Mouse (Mus musculus): ENCODE results near the gene Gfra4. TPM values are rescaled to one million over a fixed set of nuclear protein-coding genes. Genes with fewer than 3 reads are reported as not detected.

Gfra4 gene
- not detected for total RNA-seq (2023)

DNA sequence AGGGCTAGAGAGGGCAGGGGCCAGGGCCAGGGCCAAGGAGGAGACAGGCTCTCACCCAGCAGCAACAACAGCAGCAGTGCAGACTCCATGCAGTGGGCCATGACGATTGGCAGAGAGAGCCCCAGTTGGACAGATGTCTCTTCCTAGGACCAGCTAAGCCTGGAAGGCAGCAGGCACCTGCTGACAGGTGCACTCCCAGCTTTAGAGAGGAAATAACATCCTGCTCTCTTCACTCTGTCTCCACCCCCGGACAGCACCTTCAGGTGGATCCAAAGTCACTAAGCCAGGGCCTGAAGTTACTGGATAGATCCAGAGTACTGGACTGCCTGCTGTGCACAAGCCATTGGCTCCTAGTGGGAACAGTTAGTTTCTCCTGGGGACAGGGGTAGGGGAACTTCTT lies at the start of gene Gfra4:
Gene Gfra4, minus strand, starts transcription at position 101 of the 400 bp plus-strand sequence.

GRCm38 (mm10) chr2:131086667-131087390 lies 43.9 kb upstream of the Gfra4 start, which contains the start of gene Siglec1:
Siglec1 (minus strand) TSS chr2:131086765.

DNA sequence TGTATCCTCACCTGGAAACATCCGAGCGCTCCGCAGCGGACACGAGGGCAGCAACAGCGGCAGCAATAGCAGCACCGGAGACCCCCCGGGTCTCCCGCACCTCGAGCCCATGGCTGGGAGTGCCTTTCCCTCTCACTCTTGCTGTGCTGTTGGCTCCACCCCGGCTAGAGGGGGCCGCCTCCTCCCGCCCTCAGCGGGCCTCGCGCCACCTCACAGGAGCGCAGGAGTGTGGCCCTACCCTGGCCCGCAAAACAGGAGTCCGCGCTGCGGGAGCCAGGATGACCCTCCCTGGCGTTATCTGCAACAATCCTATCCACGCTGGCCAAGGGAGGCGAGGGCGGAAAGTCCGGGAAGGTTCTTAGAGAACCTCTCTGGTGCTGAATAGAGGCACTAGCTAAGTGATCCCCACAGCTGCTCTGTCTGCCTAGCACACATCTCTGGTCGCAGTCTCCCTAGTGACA lies 20.5 kb upstream of the Gfra4 start, which contains the start of gene Adam33:
Gene Adam33, minus strand, starts transcription at position 411 of the 461 bp plus-strand sequence.

Other genes starting within 250 kb of the Gfra4 start
- gene 4930402H24Rik, start 136.7 kb downstream of the Gfra4 start, total RNA-seq (2023): 10 to 100 TPM; 18.4 to 24.3 TPM
- gene Atrn, start 136.6 kb downstream of the Gfra4 start, total RNA-seq (2023): 10 to 100 TPM; 49.0 to 56.8 TPM
- 1 to 10 TPM; 3.1 to 3.7 TPM for gene Adam33, start 20.7 kb upstream of the Gfra4 start, total RNA-seq (2023)
- gene Siglec1, start 43.7 kb upstream of the Gfra4 start, total RNA-seq (2023): 1 to 10 TPM; 3.8 to 4.1 TPM
- gene Hspa12b, start 84.2 kb upstream of the Gfra4 start, total RNA-seq (2023): not detected
- gene Gm11037, start 90.4 kb upstream of the Gfra4 start, total RNA-seq (2023): not detected
- gene 1700037H04Rik, start 117.0 kb upstream of the Gfra4 start, total RNA-seq (2023): 10 to 100 TPM; 50.5 to 51.9 TPM
- gene Cenpb, start 137.0 kb upstream of the Gfra4 start, total RNA-seq (2023): 10 to 100 TPM; 23.1 to 26.1 TPM
- gene Cdc25b, start 143.9 kb upstream of the Gfra4 start, total RNA-seq (2023): 10 to 100 TPM; 56.9 to 60.2 TPM
- gene Spef1, start 144.2 kb upstream of the Gfra4 start, total RNA-seq (2023): 1 to 10 TPM; 2.0 to 2.4 TPM
- gene Ap5s1, start 164.0 kb upstream of the Gfra4 start, total RNA-seq (2023): 10 to 100 TPM; 14.0 to 17.7 TPM
- 10 to 100 TPM; 11.4 to 11.5 TPM for gene Mavs, start 191.0 kb upstream of the Gfra4 start, total RNA-seq (2023)
- 10 to 100 TPM; 40.1 to 40.2 TPM for gene Pank2, start 219.4 kb upstream of the Gfra4 start, total RNA-seq (2023)